Mouse (Mus musculus) liver, postnatal 0 days (tissue): ENCODE measurements around the gene Camkk1.

Source experiments
- CTCF ChIP-seq: sonication (generic); IDR thresholded peaks from 2 replicates; pipeline ENCODE4 v1.5.1; 2016; ENCODE audit warnings: antibody characterized with exemption, low read depth
- EP300 ChIP-seq: IDR thresholded peaks from 2 replicates; pipeline ENCODE4 v1.6.1; 2016; ENCODE audit warnings: antibody characterized with exemption, low read depth, mild to moderate bottlenecking

DNA sequence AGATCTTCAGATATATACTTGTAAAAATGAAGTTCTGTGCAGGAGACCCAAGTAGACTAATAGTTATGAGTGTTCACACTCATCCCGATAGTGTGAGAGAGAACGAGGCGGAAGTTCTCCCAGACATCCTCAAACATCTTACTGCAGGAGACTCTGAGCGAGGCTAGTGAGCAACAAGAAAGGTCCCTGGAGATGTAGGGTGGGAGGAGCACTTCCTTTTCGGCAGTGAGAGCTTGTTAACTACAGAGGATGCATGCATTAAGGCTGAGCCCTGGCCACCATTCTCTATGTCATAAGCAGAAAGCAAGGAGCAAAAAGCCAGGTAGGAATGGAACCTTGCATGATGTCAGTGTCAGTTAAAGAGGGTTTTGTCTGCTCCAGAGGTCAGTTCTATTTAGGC is 31.6 kb upstream of the Camkk1 start:
- no peak for TF ChIP-seq EP300
- TF ChIP-seq CTCF = no peak
